Mouse (Mus musculus): ENCODE data around the gene Creld1. TPM values are rescaled to one million over a fixed set of nuclear protein-coding genes. Genes with fewer than 3 reads are reported as not detected.

Creld1 gene
- polyA plus RNA-seq, 1 experiment from 2014 or later: 58.0 TPM

DNA sequence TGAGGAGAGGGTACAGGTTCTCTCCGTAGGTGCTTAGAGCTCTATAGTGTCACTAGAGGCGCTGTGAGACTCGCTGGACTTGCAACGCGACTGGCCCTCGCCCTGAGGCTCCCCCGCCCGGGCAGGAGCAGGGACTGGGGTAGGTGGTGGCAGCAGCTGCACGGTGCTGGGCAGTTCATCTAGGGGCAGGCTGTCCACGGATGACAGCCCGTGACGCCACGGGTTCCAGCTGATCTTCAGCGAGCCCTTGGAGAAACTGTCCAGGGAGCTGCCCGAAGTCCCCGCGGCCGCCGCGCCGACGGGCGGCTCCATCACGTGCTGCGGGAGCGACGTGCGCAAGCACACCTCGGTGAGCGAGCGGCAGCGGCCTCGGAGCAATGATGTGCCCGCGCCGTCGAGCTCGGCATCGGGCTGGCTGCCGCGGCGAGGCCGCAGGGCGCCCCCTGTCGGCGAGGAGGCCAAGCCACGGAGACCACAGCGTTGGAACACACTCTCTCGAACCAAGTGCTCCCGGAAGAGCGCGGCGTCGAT lies 11.2 kb downstream of the Creld1 start:
- Histone ChIP-seq H3K9me3 (no peaks in the 10 kb centered on the region), H3K36me3 (peaks cover 35% of the 10 kb centered on the region), H3K4me3 (peak overlapping the region; percentile 30), H3K4me1 (peaks cover 17% of the 10 kb centered on the region), H3K4me2 (replicated peaks) (peak overlapping the region; percentile 62), H3K27ac (0 out of 2 replicates have a peak overlapping the region, but pooled peaks have one; percentile 12), H3K27me3 (replicated peaks) (peaks cover 11% of the 10 kb centered on the region), H3K9ac (peak overlapping the region; percentile 41)
- WGBS: 1% methylated on average over 54 of the region's 54 CpGs
- peak; percentile 69 for ATAC-seq (ENCODE audit: low FRiP score, low read depth)

DNA sequence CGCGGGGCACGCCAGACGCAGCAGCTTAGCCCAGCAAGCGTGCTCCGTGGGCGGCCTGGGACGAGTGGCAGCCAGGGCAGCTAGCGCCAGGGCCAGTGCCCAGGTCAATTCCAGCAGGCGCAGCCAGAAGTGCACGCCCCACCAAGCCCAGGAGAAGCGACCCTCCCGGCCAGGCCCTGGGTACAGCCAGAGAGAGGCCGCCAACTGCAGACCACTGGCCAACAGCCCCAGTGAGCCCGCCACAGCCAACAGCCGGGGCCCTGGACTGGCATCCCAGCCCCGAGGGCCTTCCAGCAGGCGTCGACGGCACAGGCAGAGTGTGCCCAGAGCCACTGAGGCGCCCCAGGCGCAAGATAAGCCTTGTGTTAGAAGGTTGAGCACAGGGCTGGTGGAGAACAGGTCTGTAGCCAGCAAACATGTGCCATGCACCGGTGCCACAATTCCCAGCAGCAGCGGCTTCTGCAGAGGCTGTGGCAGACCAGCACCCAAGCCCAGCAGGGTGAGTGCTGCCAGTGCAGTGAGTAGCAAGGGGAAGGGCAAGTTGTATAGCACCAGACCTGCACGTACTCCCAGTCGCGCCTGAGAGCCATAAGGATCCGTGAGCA lies 12.1 kb downstream of the Creld1 start:
- 50% methylated on average over 28 of the region's 28 CpGs for whole genome bisulfite sequencing
- ATAC-seq (ENCODE audit: low FRiP score, low read depth): peak; percentile 22
- peaks cover 17% of the 10 kb centered on the region for H3K4me1 ChIP-seq
- H3K4me3 ChIP-seq: no peak overlapping the region
- H3K27me3 ChIP-seq (replicated peaks): peaks cover 14% of the 10 kb centered on the region
- H3K27ac ChIP-seq: no peak overlapping the region
- H3K4me2 ChIP-seq (replicated peaks): peak overlapping the region; percentile 62
- 0 out of 2 replicates have a peak overlapping the region, but pooled peaks have one; percentile 8 for H3K9ac ChIP-seq
- peaks cover 26% of the 10 kb centered on the region for H3K36me3 ChIP-seq
- no peaks in the 10 kb centered on the region for H3K9me3 ChIP-seq

DNA sequence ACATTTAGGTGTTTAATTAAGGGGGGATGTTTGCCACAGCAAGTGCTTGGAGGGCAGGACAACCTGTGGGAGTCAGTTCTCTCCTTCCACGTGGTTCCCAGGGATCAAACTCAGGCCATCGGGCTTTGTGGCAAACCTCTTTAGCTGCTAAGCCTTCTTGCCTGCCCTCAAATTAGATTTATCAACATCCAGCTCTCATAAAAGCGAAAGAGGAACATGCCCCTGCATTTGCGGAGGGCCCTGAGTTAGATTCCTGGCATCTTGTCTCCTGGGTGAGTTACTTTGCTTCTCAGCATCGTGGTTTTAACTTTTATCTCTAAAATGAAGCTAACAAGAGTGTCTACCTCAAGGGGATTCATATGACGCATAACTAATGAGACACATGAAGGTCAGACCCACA lies 16.2 kb downstream of the Creld1 start:
- H3K36me3 ChIP-seq: no peaks in the 10 kb centered on the region
- WGBS: 82% methylated on average over 6 of the region's 6 CpGs
- ATAC-seq (ENCODE audit: low FRiP score, low read depth): no peak
- H3K27me3 ChIP-seq (replicated peaks): peaks cover 27% of the 10 kb centered on the region
- no peak overlapping the region for H3K4me2 ChIP-seq (replicated peaks)
- peaks cover 23% of the 10 kb centered on the region for H3K4me1 ChIP-seq
- H3K27ac ChIP-seq: no peak overlapping the region
- no peaks in the 10 kb centered on the region for H3K9me3 ChIP-seq
- H3K4me3 ChIP-seq: no peak overlapping the region
- H3K9ac ChIP-seq: no peak overlapping the region

DNA sequence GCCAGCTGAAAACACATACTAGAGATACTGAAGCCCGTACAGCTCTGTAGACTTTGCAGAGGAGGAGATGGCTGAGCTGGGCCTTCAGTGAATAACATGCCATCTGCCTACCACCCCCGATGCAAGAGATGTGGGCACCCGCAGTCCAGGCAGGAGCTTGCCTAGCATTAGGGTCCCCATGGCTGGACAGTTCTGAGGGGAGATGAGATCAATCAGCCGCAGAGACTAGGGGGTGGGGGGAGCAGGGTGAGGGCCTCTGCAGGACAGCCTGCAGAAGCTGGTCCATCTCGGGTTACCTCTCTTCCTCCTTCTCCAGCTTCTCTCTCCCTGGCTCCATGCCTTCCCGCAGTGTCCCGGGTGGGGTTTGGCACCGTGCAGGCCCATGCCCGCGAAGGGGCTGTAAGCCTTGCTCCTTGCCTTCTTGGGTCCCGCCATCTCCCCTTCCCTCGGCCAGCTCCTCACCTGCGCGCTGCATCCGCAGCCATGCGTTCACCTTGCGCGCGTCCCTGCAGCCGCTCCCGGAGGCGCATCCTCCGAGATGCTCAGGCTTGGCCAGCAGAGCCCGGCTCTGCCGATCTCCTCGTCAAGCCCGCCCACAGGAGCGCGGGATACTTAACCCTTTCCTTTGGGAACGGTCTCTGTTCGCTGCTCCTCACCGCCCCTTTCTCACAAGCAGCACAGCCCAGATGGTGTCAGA lies 18.4 kb downstream of the Creld1 start, which contains the start of gene Prrt3:
Prrt3 (minus strand) TSS at position 544 of the 697 bp plus-strand sequence.
- peak within 1 kb of the TSS; percentile 48 for H3K4me3 ChIP-seq
- H3K4me1 ChIP-seq: peaks cover 8% of the 10 kb centered on the region
- 2% methylated on average over 32 of the region's 32 CpGs for WGBS
- no peaks in the 10 kb centered on the region for H3K36me3 ChIP-seq
- H3K9me3 ChIP-seq: no peaks in the 10 kb centered on the region
- ATAC-seq (ENCODE audit: low FRiP score, low read depth): peak; percentile 88
- no peak within 1 kb of the TSS for H3K27ac ChIP-seq
- H3K27me3 ChIP-seq (replicated peaks): peaks cover 16% of the 10 kb centered on the region
- peak within 1 kb of the TSS; percentile 72 for H3K4me2 ChIP-seq (replicated peaks)
- H3K9ac ChIP-seq: peak within 1 kb of the TSS; percentile 57

DNA sequence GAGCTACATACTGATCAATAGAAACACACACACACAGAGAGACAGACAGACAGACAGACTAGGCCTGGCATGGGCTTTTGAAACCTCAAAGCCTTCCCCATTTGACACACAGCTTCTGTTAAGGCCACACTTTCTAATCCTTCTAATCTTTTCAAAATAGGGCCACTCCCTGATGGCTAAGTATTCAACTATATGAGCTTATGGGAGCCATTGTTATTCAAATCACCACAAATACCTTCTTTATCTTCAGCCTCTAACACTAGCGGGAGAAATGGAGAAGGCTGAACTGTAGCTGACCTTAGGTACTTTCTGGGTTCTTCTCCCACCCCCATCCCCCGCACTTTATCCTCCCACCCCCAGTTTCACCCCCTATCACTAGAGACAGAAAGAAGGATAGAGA lies 19.7 kb downstream of the Creld1 start:
- no peak for ATAC-seq (ENCODE audit: low FRiP score, low read depth)
- no peak overlapping the region for H3K27ac ChIP-seq
- peaks cover 16% of the 10 kb centered on the region for H3K27me3 ChIP-seq (replicated peaks)
- H3K36me3 ChIP-seq: no peaks in the 10 kb centered on the region
- peaks cover 8% of the 10 kb centered on the region for H3K4me1 ChIP-seq
- H3K4me3 ChIP-seq: no peak overlapping the region
- WGBS: 62% methylated on average over 2 of the region's 2 CpGs
- no peak overlapping the region for H3K9ac ChIP-seq
- no peak overlapping the region for H3K4me2 ChIP-seq (replicated peaks)
- H3K9me3 ChIP-seq: no peaks in the 10 kb centered on the region

DNA sequence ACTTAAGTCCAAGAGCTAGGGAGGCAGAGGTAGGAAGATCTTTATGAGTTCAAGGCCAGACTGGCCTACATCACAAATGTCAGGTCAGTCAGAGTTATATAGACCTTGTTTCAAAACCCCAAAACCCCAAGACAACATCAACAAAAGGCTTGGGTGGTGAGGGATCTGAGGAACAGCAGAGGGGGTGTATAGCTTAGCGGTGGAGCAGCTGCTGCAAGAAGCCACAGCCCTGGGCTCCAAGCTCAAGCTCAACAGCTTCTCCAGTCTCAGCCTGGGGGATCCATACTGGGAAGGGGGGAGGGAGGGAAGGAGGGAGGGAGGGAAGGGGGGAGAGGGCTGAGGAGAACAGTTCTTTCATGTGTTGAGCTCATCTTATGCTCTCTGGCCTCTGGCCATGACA lies 22.6 kb downstream of the Creld1 start:
- Histone ChIP-seq H3K27ac (no peak overlapping the region), H3K9ac (no peak overlapping the region), H3K36me3 (no peaks in the 10 kb centered on the region), H3K4me3 (no peak overlapping the region), H3K27me3 (replicated peaks) (peaks cover 10% of the 10 kb centered on the region), H3K9me3 (no peaks in the 10 kb centered on the region), H3K4me1 (peaks cover 8% of the 10 kb centered on the region), H3K4me2 (replicated peaks) (no peak overlapping the region)
- no peak for ATAC-seq (ENCODE audit: low FRiP score, low read depth)
- WGBS: 76% methylated on average over 1 of the region's 1 CpGs

DNA sequence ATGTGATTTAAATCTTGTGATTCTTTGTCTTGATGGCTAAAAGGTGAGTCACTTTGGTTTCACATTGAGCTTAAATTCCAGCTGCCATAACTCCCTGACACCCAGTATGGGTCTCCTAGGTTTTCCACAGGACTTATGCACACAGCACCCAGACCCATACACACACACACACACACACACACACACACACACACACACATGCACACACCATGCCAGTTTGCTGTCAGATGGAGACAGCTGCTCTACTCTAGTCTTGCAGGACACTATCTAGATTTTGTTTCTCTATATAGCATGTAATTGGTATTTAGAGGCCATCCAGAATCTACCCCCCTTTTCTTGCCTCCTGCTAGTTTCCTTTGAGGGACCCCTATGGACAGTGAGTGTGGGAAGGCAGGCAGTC lies 24.0 kb downstream of the Creld1 start:
- Histone ChIP-seq H3K4me1 (no peaks in the 10 kb centered on the region), H3K36me3 (no peaks in the 10 kb centered on the region), H3K9me3 (no peaks in the 10 kb centered on the region), H3K4me3 (no peak overlapping the region), H3K4me2 (replicated peaks) (no peak overlapping the region), H3K27me3 (replicated peaks) (peaks cover 4% of the 10 kb centered on the region; the same call in 1 of the 2 replicates), H3K27ac (no peak overlapping the region), H3K9ac (no peak overlapping the region)
- no peak for ATAC-seq (ENCODE audit: low FRiP score, low read depth)

DNA sequence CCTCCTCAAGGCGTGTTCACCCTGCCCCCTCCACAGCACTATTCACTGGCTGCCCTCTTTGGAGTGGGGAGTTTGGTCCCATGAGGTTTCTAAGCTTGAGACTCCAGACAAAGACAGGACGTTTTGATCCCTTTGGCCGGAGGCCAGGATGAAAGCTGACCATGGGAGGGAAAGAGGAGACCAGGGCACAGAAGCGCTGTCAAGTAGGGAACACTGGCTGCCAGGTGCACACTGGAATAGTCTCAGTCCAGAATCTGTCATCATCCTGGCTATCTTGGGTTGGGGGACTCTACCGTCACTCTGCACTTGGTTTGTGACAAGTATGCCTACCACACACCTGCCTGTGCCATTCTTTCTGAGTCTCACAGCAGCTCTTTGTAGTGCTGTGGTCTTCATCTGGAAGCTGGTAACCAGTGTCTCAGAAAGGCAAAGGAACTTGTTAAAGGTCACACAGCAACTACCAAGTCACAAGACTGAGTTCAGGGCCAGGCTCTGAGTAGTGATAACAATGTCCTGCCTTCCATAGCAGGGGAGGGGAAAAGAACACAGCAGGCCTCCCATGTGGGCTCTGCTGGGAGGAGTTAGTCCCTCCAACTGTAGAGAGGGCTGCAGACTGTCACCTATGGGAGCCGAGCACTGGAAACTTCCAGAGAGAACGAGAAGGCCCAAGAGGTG lies 25.3 kb downstream of the Creld1 start:
- no peak overlapping the region for H3K27ac ChIP-seq
- H3K4me1 ChIP-seq: no peaks in the 10 kb centered on the region
- no peaks in the 10 kb centered on the region for H3K27me3 ChIP-seq (replicated peaks)
- no peak for ATAC-seq (ENCODE audit: low FRiP score, low read depth)
- H3K36me3 ChIP-seq: peaks cover 11% of the 10 kb centered on the region
- WGBS: 74% methylated on average over 7 of the region's 7 CpGs
- H3K4me2 ChIP-seq (replicated peaks): no peak overlapping the region
- no peak overlapping the region for H3K4me3 ChIP-seq
- H3K9me3 ChIP-seq: no peaks in the 10 kb centered on the region
- no peak overlapping the region for H3K9ac ChIP-seq

DNA sequence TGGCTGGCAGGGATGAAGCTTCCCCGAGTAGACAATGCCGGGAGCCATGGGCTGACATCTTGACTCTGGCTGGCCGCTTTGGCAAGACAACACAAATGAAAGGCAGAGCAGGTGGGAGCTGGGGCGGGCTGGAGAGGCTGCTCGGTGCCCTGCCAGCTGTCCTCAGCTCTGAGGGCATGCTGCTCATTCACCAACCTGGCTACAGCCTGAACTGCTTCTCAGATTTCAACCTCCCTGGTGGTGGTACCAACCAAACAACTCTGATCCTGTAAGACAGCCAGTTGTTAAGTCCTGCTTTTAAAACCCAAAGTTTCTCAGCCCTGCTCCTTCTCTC lies 25.8 kb downstream of the Creld1 start:
- Histone ChIP-seq H3K4me2 (replicated peaks) (no peak overlapping the region), H3K9me3 (no peaks in the 10 kb centered on the region), H3K36me3 (peaks cover 16% of the 10 kb centered on the region), H3K27ac (no peak overlapping the region), H3K4me1 (no peaks in the 10 kb centered on the region), H3K27me3 (replicated peaks) (no peaks in the 10 kb centered on the region), H3K4me3 (no peak overlapping the region), H3K9ac (no peak overlapping the region)
- WGBS: 46% methylated on average over 5 of the region's 5 CpGs
- no peak for ATAC-seq (ENCODE audit: low FRiP score, low read depth)

DNA sequence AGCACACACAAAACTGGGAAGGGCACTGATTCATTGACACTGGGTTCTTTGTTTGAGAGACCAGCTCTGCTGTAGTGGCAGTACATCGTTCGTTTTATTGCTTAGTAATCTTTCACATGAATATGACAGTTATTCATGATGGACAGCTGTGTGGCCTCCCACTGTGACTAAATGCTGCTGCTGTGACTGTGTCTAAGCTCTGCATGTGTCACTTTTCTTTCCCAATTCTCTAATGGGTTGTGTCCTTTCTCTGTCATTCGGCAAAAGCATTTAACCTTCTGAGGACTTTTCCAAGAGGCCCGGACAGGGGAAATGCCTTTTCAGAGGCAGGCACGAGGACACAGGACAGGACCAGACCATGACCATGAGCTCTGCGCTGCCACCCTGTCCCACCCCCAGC lies 30.8 kb downstream of the Creld1 start:
- H3K36me3 ChIP-seq: peaks cover 66% of the 10 kb centered on the region
- no peaks in the 10 kb centered on the region for H3K27me3 ChIP-seq (replicated peaks)
- H3K27ac ChIP-seq: no peak overlapping the region
- no peaks in the 10 kb centered on the region for H3K4me1 ChIP-seq
- no peak overlapping the region for H3K9ac ChIP-seq
- WGBS: 87% methylated on average over 6 of the region's 6 CpGs
- ATAC-seq (ENCODE audit: low FRiP score, low read depth): no peak
- no peak overlapping the region for H3K4me3 ChIP-seq
- no peak overlapping the region for H3K4me2 ChIP-seq (replicated peaks)
- H3K9me3 ChIP-seq: no peaks in the 10 kb centered on the region

DNA sequence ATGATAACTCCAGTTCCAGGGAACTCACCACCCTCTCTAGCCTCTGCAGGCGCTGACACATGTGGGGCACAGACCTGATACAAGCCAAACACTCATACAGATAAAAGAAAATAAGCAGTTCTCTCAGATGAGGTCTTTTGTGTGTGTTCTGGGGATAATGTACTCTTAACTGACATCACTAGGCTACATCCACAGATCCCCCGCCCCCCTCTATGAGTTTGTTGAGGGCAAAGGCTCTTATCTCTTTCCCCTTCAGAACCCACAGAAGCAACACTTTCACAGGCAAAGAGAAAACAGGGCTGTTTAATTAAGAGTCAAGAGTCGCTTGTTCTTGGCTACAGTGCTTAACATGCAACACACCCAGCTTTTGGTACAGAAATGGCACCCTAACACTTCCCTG lies 31.5 kb downstream of the Creld1 start:
- H3K4me3 ChIP-seq: no peak overlapping the region
- WGBS: 98% methylated on average over 3 of the region's 3 CpGs

DNA sequence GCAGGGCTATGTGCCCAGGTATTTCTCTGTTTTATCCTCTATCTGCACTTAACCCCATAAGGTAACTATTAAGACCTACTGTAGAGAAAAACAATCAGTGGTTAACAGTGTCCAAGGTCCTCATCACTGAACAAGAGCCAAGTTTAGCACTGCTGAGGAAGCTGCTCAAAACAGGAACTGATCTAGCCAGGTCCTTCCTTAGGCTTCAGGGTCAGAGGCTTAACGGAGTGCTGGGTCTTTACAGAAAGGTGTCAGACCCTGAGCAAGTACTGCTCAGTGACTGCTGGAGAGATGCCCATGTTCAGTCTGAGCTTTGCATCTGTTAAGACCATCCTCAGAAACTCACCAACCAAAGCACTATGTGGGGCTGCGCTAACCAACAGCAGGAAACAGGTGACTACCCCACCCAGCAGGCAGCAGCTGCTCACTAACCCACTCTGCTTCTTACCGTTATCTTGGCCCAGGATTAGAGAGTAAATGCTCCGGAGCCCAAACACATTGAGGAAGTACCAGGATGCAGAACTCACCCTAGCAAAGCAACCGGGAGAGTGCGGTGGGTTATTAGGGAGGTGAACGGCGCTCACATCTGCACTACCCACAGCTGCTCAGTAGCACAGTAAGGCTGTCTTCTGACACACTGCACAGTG lies 34.5 kb downstream of the Creld1 start:
- Histone ChIP-seq H3K36me3 (peaks cover 92% of the 10 kb centered on the region), H3K27ac (no peak overlapping the region), H3K9me3 (no peaks in the 10 kb centered on the region), H3K4me3 (no peak overlapping the region), H3K4me2 (replicated peaks) (no peak overlapping the region), H3K4me1 (no peaks in the 10 kb centered on the region), H3K9ac (no peak overlapping the region), H3K27me3 (replicated peaks) (no peaks in the 10 kb centered on the region)
- no peak for ATAC-seq (ENCODE audit: low FRiP score, low read depth)
- 96% methylated on average over 8 of the region's 8 CpGs for WGBS

More for the DNA sequence above, 31.5 kb downstream of the Creld1 start:
- no peaks in the 10 kb centered on the region for H3K4me1 ChIP-seq
- no peak for ATAC-seq (ENCODE audit: low FRiP score, low read depth)
- no peak overlapping the region for H3K9ac ChIP-seq
- no peak overlapping the region for H3K4me2 ChIP-seq (replicated peaks)
- no peaks in the 10 kb centered on the region for H3K9me3 ChIP-seq
- no peak overlapping the region for H3K27ac ChIP-seq
- H3K36me3 ChIP-seq: peaks cover 73% of the 10 kb centered on the region
- H3K27me3 ChIP-seq (replicated peaks): no peaks in the 10 kb centered on the region

Measured in neural tube, embryonic 12.5 days (tissue).